Mouse (Mus musculus) kidney, postnatal 4 days (tissue): ENCODE measurements around the gene Myof.

Experiments used
- DNase-seq, 2 experiments: peaks; one replicate each; pipeline ENCODE4 v3.0.0; 2021; ENCODE audit warnings: mixed read lengths in 2 of 2

Myof gene

GRCm38 (mm10) chr19:38000990-38001389, 42.4 kb downstream of the Myof start:
- no peak for DNase-seq

DNA sequence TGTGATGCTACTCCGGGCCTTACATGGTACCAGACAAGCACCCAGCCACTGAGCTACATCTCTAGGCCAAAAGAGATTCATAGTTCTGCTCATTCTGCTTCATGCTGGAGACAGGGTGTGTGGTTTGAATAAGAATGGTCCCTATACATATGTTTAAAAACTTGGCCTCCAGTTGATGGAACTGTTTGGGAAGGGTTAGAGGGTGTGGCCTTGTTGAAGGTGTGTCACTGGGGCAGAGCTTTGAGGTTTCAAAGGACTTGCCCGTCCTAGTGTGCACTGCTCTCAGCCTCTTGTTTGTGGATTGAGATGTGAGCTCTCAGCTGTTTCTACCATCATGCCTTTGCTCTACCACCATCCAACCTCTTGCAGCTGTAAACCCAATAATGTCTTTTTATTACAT, 43.4 kb downstream of the Myof start:
- DNase-seq = no peak

GRCm38 (mm10) chr19:37994301-37994700, 49.1 kb downstream of the Myof start:
- DNase-seq = no peak

- no peak for DNase-seq
Measured at GRCm38 (mm10) chr19:37992184-37992554, 51.2 kb downstream of the Myof start.

GRCm38 (mm10) chr19:37991399-37992183, 51.8 kb downstream of the Myof start:
- no peak for DNase-seq

DNA sequence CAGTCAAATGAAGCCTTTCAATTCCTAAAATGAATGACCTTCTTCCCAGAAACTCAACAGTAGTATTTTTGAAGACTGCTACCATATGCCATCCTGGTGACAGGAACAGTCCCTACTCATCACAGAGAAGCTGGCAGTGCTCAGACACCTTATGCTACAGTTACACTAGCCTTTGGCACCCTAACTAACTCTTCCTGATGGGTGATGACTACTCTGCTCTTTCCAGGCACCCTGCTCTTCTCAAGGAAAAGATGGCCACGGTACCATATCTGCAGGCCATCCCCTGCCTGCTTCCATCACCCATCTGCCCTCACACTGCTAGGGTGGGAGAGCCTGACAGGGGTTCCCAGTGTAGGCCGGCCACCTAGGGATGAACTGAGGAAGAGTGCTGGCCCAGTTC, 53.4 kb downstream of the Myof start:
- DNase-seq = no peak

DNA sequence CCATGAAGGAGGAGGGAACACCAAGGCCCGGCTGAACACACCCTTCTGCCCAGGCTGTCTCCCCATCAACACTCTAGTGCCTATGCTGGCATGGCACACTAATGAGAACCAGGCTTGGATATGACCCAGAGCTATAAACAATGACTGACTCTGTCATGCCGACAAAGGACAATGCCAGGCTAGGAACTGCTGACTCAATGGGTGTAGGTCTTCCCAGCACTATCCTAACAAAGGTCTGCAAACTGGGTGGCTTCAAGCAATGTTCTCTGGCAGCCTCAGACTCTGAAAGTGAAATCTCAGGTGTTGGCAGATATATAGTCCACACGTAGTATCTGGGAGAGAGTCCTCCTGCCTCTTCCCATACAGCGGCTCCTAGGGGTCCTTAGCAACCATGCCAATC, 55.2 kb downstream of the Myof start:
- DNase-seq = no peak

- DNase-seq = no peak
Measured at GRCm38 (mm10) chr19:37985730-37986129, 57.6 kb downstream of the Myof start.

DNA sequence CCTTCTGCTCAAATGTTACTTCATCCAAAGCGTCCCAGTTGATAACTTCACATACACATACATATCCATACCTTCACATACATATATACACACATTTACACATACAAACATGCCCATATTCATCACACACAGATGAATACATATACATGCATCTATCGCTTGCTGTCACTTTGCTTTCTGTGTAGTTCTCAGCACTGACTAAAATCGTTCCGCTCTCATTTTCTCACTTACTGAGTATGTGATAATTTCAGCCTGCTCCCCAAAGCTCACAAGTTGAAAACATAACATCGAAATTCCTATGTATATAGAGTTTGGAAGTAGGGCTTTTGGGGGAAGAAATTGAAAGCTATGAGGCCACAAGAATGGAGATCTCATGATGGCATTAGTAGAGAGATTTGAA, 67.4 kb downstream of the Myof start:
- no peak for DNase-seq

DNA sequence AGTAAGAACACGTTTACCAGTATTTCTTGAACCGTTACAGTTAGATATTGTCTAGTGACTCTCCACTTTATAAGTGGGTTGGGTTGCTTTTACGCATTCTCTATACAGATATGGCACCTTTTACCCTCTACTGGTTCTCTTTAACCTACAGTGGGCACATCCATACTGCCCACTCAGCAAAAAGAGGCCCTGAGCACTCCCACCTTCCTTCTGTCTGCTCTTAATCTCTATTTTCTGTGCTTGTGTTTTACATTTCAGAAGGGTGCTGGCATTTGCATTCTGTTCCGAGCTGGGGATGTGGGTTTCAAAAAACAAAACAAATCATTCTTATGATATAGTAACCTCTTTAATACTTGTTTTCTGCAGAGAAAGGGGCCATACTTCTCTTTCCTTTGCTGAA, 72.8 kb downstream of the Myof start:
- no peak for DNase-seq

GRCm38 (mm10) chr19:37970004-37970403, 73.4 kb downstream of the Myof start:
- DNase-seq = peak; percentile 32 to 59

DNA sequence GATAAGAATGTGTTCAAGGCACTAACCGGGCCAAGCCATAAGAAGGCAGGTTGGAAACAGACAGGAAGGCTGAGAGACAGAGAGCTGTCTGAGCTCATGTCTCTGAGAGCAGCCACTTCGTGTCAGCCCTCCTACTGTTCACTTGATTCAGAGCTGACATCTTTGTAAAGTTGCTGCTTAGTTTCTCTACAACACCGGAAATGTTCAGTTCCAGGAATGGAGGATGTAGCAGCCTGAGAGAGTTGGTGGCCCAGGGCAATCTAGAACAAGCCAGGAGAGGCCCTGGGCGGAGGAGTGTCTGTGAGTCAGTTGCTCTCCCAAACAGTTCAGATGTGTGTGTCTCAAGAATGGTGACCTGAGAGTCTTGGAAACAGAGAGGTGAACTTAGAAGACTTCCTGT, 77.5 kb downstream of the Myof start:
- DNase-seq = no peak

GRCm38 (mm10) chr19:37963421-37963820, 80.0 kb downstream of the Myof start:
- no peak for DNase-seq

- no peak for DNase-seq
Measured at GRCm38 (mm10) chr19:37960791-37961190, 82.6 kb downstream of the Myof start.

GRCm38 (mm10) chr19:37959543-37960215, 83.7 kb downstream of the Myof start:
- no peak for DNase-seq

DNA sequence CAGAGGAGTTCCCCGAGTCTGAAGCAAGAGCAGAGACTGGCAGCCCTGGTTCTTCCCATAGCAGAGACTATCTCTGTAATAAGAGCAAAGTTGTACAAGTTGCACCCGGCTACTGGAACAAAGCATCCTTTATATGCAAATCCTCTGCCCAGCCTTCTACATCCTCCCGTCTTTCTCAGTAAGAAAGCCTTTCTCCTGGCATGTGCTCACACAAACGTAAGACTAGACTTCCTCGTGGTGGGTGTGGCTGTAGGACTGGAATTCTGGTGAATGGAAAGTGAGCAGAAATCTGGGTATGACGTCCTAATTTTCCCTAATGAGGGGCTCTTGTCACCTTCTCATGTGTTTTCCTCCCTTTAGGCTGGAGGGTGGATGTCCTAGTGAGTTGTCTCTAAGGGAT, 84.3 kb downstream of the Myof start:
- no peak for DNase-seq

- DNase-seq = no peak
Measured at GRCm38 (mm10) chr19:37957256-37957655, 86.1 kb downstream of the Myof start.

GRCm38 (mm10) chr19:37956006-37956405, 87.4 kb downstream of the Myof start:
- no peak for DNase-seq

DNA sequence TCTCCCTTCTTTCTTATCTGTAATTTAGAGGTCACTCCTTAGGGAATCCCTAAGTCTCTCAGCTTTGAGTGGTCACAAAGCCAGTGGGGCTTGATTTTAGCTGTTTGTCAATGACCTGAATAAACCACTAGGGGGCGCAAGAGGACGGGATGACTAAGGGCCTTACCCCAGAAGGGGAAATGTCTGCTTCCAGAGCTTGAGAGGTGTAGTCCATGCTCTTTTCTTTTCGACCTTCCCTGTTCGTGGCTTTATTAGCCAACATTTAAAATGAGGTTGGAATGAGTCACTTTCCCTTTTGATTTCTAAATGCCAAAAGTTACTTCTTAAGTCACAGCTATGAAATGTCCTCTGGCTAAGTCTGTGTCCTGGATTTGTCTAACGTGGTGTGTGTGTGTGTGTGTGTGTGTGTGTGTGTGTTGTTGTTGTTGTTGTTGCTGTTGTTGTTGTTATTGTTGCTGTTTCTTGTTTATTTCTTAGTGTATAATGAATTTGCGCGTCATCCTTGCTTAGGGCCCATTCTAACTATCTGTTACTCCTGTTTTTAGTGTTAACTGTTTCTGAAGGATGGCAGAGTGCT, 87.9 kb downstream of the Myof start:
- peak; percentile 77 to 81 for DNase-seq

DNA sequence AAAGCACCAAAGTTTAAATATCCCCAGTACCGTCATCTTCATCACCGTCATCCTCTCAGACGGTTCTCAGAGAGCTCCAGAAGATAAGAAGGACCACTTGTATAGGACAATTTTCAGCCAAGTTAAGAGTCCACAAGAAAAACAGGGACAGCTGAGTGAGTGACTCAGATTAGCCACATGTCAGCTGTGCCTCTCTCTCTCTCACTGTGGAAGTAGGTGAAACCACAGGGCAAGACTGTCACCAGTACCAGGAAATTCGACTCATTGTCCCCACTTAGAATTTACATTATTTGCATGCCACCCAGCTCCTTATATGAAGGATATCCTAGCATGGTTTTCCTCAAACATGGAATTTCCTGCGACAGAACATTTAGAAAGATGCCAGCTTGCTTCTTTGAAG, 88.6 kb downstream of the Myof start:
- DNase-seq = no peak

DNA sequence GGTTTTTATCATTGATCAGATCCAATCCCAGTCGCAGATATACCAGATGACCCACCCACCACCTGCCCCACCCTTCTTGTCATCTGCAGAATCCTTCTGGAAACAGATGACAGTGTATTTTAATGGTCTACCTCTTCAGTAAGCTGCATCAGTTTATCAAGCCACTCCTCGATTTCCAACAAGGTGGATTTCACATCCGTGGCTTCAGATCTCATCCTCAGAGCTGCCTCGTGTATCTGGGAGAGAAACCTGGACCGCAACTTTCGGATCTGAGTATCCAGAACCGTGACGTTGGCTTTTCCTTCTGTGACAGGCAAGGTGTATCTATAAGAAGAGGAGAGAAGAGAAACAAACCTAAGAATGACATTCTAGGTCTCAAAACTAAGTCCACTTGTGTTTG, 89.1 kb downstream of the Myof start:
- no peak for DNase-seq

GRCm38 (mm10) chr19:37946696-37947095, 96.7 kb downstream of the Myof start:
- peak; percentile 9 to 31 for DNase-seq

GRCm38 (mm10) chr19:37946053-37946452, 97.3 kb downstream of the Myof start:
- DNase-seq = no peak

DNA sequence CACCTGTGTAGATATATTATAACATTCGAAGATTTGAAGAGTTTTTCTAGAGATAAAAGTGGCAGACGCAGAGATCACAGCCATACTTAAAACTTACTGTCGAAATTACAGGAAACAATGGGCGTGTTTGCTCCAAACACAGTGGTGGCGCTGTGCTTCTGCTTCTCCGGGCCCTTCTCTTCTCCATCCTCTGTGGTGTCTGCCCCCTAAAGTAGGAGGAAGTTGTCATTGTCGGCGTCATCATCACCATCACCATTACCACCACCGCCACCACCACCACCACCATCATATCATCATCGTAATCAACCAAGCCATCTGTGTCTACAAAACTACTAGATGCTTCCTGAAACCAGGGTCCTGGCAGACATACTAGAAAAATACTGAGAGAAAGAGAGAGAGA, 104.2 kb downstream of the Myof start:
- DNase-seq = no peak
